Mouse (Mus musculus): ENCODE results near the gene Usmg5. TPM values are rescaled to one million over a fixed set of nuclear protein-coding genes. Genes with fewer than 3 reads are reported as not detected.
"Not testable (repeated sequence)": the region's sequence is repeated elsewhere in the genome, so short reads cannot be mapped to it uniquely, and the experiment has no call there.

Gene Usmg5
- polyA plus RNA-seq (2015; fragmentation: Nextera tagmentation; extraction: Ambion mirVana) = 1,297 and 1,426 TPM in 2 replicates

DNA sequence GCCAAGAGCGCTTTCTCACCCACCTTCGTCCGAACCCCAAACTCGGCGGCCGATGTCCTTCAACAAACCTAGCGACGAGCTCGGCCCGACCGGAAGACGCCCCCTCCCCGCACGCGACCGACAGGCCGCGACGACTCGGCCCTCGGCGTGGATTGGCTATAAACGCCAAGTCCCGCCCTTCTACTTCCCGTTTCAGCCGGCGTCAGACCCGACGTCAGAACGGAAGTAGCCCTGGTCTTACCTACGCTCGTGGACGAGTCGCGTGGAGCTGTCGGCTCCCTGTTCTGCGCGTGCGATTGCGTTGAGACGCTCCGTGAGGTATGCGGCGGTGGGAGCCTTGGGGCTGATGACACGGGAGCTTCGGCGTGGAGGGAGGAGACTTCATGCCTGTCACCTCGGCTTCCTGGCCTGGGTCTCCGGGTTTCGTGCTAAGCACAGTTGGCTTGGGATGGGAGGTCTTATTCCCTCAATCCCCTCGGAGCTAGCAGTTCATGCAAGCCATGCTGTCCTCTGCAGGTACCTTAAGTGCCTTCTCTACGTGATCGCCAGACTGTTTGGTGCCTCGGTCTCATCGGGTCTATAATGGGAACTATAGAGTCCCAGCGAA is at the start of gene Usmg5, which contains the start of gene Pdcd11:
Usmg5 (minus strand) TSS at position 98 of the 607 bp plus-strand sequence.
Pdcd11 (plus strand) TSS at position 219 of the 607 bp plus-strand sequence.
- ATAC-seq (ENCODE audit: insufficient number of reproducible peaks, insufficient read depth, low FRiP score, low TSS enrichment, low read depth) = peak; percentile 98
- Histone ChIP-seq H3K4me3 (peak within 1 kb of the TSS; percentile 97), H3K27me3 (no peaks in the 10 kb centered on the region), H3K27ac (peak within 1 kb of the TSS; percentile 86), H3K36me3 (peaks cover 35% of the 10 kb centered on the region), H3K9me3 (no peaks in the 10 kb centered on the region), H3K9ac (peak within 1 kb of the TSS; percentile 99), H3K4me1 (peaks cover 20% of the 10 kb centered on the region), H3K4me2 (peak within 1 kb of the TSS; percentile 89)
- under 1% methylated on average over 56 of the region's 56 CpGs for WGBS

DNA sequence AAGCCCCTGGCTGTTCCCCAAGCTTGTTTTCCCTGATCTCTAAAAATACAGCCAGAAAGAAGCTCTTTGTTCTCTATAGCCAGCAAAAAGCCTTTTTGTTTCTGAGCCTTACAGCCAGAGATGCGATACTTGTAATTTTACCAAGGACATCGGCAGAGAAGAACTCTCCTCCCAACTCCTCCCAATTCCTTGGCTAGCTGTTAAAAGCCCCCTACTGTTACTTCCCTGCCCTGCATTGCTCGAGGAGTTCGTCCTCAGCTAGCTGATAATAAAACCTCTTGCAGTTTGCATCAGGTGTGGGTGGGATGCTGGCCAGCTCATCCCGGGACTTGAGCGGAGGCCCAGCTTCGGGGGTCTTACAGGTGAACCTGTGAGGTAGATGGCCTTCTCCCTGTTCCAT is 49.2 kb upstream of the Usmg5 start:
- 32% methylated on average over 7 of the region's 7 CpGs for WGBS
- Histone ChIP-seq H3K4me1 (peaks cover 39% of the 10 kb centered on the region), H3K36me3 (peaks cover 13% of the 10 kb centered on the region)
- H3K9me3 ChIP-seq; H3K27ac ChIP-seq; ATAC-seq (ENCODE audit: insufficient number of reproducible peaks, insufficient read depth, low FRiP score, low TSS enrichment, low read depth); H3K4me2 ChIP-seq; H3K9ac ChIP-seq; H3K4me3 ChIP-seq; H3K27me3 ChIP-seq: not testable (repeated sequence)

DNA sequence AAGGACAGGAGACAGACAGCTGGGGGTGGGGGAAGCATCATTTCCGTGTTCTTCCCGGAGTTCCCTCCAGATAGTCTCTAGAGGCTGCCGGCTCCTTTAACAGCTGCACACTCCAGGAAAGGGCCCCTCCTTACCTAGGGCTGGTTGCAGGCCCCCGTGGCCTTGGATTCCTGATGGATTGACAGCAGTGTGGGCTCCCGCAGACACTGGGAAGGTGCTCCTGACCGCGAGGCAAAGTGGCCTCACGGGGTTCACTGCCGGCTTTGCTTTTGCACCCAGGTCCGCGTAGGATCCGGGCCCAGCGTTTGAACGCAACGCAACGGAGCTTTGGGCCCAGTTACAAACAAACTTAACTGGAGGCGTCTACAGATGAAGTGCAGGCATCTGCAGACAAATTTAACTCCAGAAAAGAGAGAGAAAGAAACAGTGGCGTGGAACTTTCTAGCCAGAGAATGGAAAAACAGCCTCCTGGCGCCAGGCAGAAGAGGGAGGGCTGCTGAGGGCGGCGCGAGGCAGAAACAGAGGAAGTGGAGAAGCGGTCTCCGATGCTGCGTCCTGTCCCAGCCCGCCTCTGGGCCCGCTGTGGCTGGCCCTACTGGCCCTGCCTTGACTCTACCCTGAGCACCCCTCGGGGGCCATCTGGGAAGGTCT is 47.4 kb upstream of the Usmg5 start, which contains the start of gene Calhm2:
Calhm2 (minus strand) TSS at position 524 of the 651 bp plus-strand sequence.
- H3K4me3 ChIP-seq = peak within 1 kb of the TSS; percentile 49
- H3K4me2 ChIP-seq = peak within 1 kb of the TSS; percentile 78
- 2% methylated on average over 28 of the region's 28 CpGs for WGBS
- H3K27ac ChIP-seq = peak within 1 kb of the TSS; percentile 93
- peaks cover 39% of the 10 kb centered on the region for H3K4me1 ChIP-seq
- H3K9ac ChIP-seq = peak within 1 kb of the TSS; percentile 81
- no peaks in the 10 kb centered on the region for H3K9me3 ChIP-seq
- H3K36me3 ChIP-seq = peaks cover 25% of the 10 kb centered on the region
- ATAC-seq (ENCODE audit: insufficient number of reproducible peaks, insufficient read depth, low FRiP score, low TSS enrichment, low read depth) = peak; percentile 56
- no peaks in the 10 kb centered on the region for H3K27me3 ChIP-seq

- no peaks in the 10 kb centered on the region for H3K27me3 ChIP-seq
- H3K9ac ChIP-seq = peak overlapping the region; percentile 81
- peak overlapping the region; percentile 78 for H3K4me2 ChIP-seq
- WGBS = 14% methylated on average over 6 of the region's 6 CpGs
- peak overlapping the region; percentile 93 for H3K27ac ChIP-seq
- H3K4me1 ChIP-seq = peaks cover 39% of the 10 kb centered on the region
- H3K4me3 ChIP-seq = peak overlapping the region; percentile 49
- no peaks in the 10 kb centered on the region for H3K9me3 ChIP-seq
- H3K36me3 ChIP-seq = peaks cover 33% of the 10 kb centered on the region
- ATAC-seq (ENCODE audit: insufficient number of reproducible peaks, insufficient read depth, low FRiP score, low TSS enrichment, low read depth) = no peak
Observed at GRCm38 (mm10) chr19:47137051-47137581, 46.7 kb upstream of the Usmg5 start.

GRCm38 (mm10) chr19:47136170-47136569 is 45.7 kb upstream of the Usmg5 start:
- H3K4me3 ChIP-seq = no peak overlapping the region
- no peak overlapping the region for H3K27ac ChIP-seq
- H3K4me2 ChIP-seq = peak overlapping the region; percentile 78
- no peak for ATAC-seq (ENCODE audit: insufficient number of reproducible peaks, insufficient read depth, low FRiP score, low TSS enrichment, low read depth)
- H3K27me3 ChIP-seq = no peaks in the 10 kb centered on the region
- 0 out of 2 replicates have a peak overlapping the region, but pooled peaks have one; percentile 3 for H3K9ac ChIP-seq
- peaks cover 39% of the 10 kb centered on the region for H3K4me1 ChIP-seq
- H3K9me3 ChIP-seq = no peaks in the 10 kb centered on the region
- H3K36me3 ChIP-seq = peaks cover 42% of the 10 kb centered on the region
- 91% methylated on average over 5 of the region's 5 CpGs for WGBS

DNA sequence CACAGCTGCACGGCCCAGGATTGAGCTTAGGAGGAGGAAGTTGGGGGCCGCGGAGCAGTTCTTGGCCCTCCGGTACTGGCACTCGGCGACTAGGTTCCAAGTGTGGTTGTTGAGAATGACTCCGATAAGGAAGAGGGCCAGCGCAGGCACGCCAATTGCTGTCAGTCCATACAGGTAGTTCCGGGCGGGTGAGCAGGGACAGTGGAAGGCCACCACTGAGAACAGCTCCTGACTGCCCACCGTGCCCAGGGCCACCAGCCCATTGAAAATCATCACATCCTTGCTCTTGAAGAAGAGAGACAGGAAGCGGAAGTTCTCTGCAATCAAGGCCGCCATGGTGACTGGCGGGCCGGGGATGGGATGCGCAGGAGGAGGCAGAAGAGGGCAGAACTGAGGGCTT is 45.1 kb upstream of the Usmg5 start:
- Histone ChIP-seq H3K4me2 (no peak overlapping the region), H3K36me3 (peaks cover 48% of the 10 kb centered on the region), H3K9me3 (no peaks in the 10 kb centered on the region), H3K4me3 (no peak overlapping the region), H3K27ac (no peak overlapping the region), H3K27me3 (no peaks in the 10 kb centered on the region), H3K9ac (0 out of 2 replicates have a peak overlapping the region, but pooled peaks have one; percentile 3), H3K4me1 (peaks cover 39% of the 10 kb centered on the region)
- ATAC-seq (ENCODE audit: insufficient number of reproducible peaks, insufficient read depth, low FRiP score, low TSS enrichment, low read depth) = no peak
- 90% methylated on average over 17 of the region's 17 CpGs for WGBS

DNA sequence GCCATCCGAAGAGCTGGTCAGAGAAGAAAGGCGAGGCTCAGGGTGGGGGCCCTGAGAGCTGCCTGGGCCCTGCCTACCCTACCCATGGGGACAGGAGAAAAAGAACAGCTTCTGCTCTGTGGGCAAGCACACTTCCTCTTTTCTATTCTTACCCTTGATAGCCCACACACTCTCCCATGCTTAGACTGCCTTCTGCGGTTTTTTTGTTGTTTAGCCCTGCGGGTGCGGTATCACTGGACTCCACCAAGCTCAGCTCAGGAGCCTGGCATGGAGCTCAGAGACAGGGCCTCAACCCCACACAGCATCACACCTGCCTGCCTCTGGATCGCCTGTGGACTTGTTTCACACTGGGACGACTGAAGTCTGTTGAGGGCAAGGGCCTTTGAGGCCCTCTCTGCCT is 42.7 kb upstream of the Usmg5 start:
- no peaks in the 10 kb centered on the region for H3K9me3 ChIP-seq
- no peak for ATAC-seq (ENCODE audit: insufficient number of reproducible peaks, insufficient read depth, low FRiP score, low TSS enrichment, low read depth)
- WGBS = 90% methylated on average over 7 of the region's 7 CpGs

DNA sequence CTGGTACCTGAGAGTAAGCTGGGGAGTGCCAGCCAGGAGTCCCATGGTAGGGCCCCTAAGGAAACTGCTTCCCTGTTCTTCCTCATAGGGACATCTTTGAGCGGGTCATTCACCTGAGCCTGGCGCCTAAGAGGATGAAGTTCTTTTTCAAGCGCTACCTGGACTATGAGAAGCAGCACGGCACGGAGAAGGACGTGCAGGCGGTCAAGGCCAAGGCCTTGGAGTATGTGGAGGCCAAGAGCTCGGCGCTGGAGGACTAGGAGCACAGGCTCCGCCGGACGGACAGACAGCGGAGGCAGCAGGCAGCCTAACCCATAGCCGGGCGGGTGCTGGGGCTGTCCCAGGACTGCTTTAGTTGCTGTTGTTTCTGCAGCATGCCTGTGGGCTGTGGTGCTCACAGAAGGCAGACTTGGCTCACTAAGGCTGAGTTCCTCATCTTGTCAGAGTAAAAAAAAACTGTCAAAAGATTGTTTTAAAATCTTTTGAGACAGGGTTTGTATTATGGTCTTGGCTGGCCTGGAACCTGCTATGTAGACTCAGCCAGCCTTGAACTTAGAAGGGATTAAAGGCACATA is 40.2 kb upstream of the Usmg5 start:
- Histone ChIP-seq H3K27me3 (no peaks in the 10 kb centered on the region), H3K4me3 (no peak overlapping the region), H3K36me3 (peaks cover 91% of the 10 kb centered on the region), H3K9me3 (no peaks in the 10 kb centered on the region), H3K4me1 (no peaks in the 10 kb centered on the region), H3K4me2 (no peak overlapping the region), H3K27ac (no peak overlapping the region), H3K9ac (no peak overlapping the region)
- no peak for ATAC-seq (ENCODE audit: insufficient number of reproducible peaks, insufficient read depth, low FRiP score, low TSS enrichment, low read depth)
- WGBS = 93% methylated on average over 15 of the region's 15 CpGs

More for the DNA sequence above, 42.7 kb upstream of the Usmg5 start:
- peaks cover 72% of the 10 kb centered on the region for H3K36me3 ChIP-seq
- H3K4me3 ChIP-seq = no peak overlapping the region
- H3K4me2 ChIP-seq = no peak overlapping the region
- H3K27ac ChIP-seq = no peak overlapping the region
- H3K9ac ChIP-seq = peak overlapping the region; percentile 22; the same call in 1 of the 2 replicates
- peaks cover 23% of the 10 kb centered on the region for H3K4me1 ChIP-seq
- no peaks in the 10 kb centered on the region for H3K27me3 ChIP-seq

DNA sequence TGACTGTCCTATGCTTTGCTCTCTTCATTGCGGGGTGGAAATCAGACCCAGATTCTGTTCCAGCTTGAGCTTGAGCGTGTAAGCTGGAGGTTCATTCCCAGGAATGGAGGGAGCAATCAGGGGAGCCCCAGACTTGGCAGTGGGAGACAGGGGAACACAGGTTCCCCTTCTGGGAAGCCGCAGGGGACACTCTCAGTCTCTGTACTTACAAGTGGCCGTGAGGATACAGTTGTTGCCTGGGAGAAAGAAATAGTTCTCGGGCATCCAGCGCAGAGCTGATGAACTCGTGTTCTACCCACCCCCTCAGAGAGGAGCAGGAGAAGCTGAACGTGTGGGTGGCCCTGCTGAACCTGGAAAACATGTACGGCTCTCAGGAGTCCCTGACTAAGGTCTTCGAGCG is 38.4 kb upstream of the Usmg5 start:
- H3K36me3 ChIP-seq = peaks cover 97% of the 10 kb centered on the region
- no peak for ATAC-seq (ENCODE audit: insufficient number of reproducible peaks, insufficient read depth, low FRiP score, low TSS enrichment, low read depth)
- no peak overlapping the region for H3K4me3 ChIP-seq
- no peak overlapping the region for H3K27ac ChIP-seq
- WGBS = 91% methylated on average over 11 of the region's 11 CpGs
- no peak overlapping the region for H3K9ac ChIP-seq
- H3K4me1 ChIP-seq = no peaks in the 10 kb centered on the region
- H3K9me3 ChIP-seq = no peaks in the 10 kb centered on the region
- no peaks in the 10 kb centered on the region for H3K27me3 ChIP-seq
- H3K4me2 ChIP-seq = no peak overlapping the region

DNA sequence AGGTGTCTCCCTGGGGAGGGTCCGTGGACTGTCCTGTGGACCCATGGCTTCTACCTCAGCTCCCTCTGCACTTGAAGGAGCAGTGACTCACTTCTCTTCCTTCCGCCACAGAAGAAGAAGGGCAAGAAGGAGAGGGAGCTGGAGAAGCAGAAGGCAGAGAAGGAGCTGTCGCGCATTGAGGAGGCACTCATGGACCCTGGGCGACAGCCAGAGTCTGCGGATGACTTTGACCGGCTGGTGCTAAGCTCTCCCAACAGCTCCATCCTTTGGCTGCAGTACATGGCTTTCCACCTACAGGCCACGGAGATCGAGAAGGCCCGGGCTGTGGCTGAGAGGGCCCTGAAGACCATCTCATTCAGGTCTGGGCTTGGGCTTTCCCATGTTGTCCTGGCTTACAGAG is 37.7 kb upstream of the Usmg5 start:
- no peaks in the 10 kb centered on the region for H3K27me3 ChIP-seq
- no peaks in the 10 kb centered on the region for H3K9me3 ChIP-seq
- peaks cover 94% of the 10 kb centered on the region for H3K36me3 ChIP-seq
- H3K4me3 ChIP-seq = no peak overlapping the region
- no peak overlapping the region for H3K27ac ChIP-seq
- no peak overlapping the region for H3K4me2 ChIP-seq
- ATAC-seq (ENCODE audit: insufficient number of reproducible peaks, insufficient read depth, low FRiP score, low TSS enrichment, low read depth) = no peak
- no peak overlapping the region for H3K9ac ChIP-seq
- WGBS = 97% methylated on average over 10 of the region's 10 CpGs
- H3K4me1 ChIP-seq = no peaks in the 10 kb centered on the region

GRCm38 (mm10) chr19:47122802-47123201 is 32.4 kb upstream of the Usmg5 start:
- H3K9ac ChIP-seq = no peak overlapping the region
- no peak overlapping the region for H3K4me3 ChIP-seq
- H3K9me3 ChIP-seq = no peaks in the 10 kb centered on the region
- peaks cover 76% of the 10 kb centered on the region for H3K36me3 ChIP-seq
- ATAC-seq (ENCODE audit: insufficient number of reproducible peaks, insufficient read depth, low FRiP score, low TSS enrichment, low read depth) = no peak
- no peaks in the 10 kb centered on the region for H3K4me1 ChIP-seq
- 21% methylated on average over 2 of the region's 2 CpGs for WGBS
- no peak overlapping the region for H3K27ac ChIP-seq
- H3K27me3 ChIP-seq = no peaks in the 10 kb centered on the region
- H3K4me2 ChIP-seq = no peak overlapping the region
